Mouse (Mus musculus) embryonic facial prominence, embryonic 12.5 days (tissue): Measurements from ENCODE around the gene Mchr1. TPM values are rescaled to one million over a fixed set of nuclear protein-coding genes. Genes with fewer than 3 reads are reported as not detected.

ENCODE experiments used
- ATAC-seq: fragments of 200-750 bp; cut with Nextera tagmentation; 2 replicates; pipeline ENCODE4 v1.8.0; 2017; ENCODE audit not compliant: insufficient number of reproducible peaks, insufficient read depth, low FRiP score, low TSS enrichment
- H3K27ac ChIP-seq: fragments of 300-500 bp; sonication (generic); 2 replicates; pipeline ENCODE4 v1.5.1; 2016; ENCODE audit warnings: mild to moderate bottlenecking
- H3K27me3 ChIP-seq: fragments of 300-500 bp; sonication (generic); 2 replicates; pipeline ENCODE4 v1.6.1; 2016; ENCODE audit warnings: mild to moderate bottlenecking, moderate library complexity
- H3K36me3 ChIP-seq: fragments of 300-500 bp; sonication (generic); 2 replicates; pipeline ENCODE4 v1.6.1; 2016; ENCODE audit warnings: mild to moderate bottlenecking
- H3K4me1 ChIP-seq: fragments of 300-500 bp; sonication (generic); 2 replicates; pipeline ENCODE4 v1.6.1; 2016
- H3K4me2 ChIP-seq: fragments of 300-500 bp; sonication (generic); replicated peaks from 2 replicates; pipeline ENCODE4 v1.6.1; 2016; ENCODE audit warnings: mild to moderate bottlenecking, moderate library complexity
- H3K4me3 ChIP-seq: fragments of 300-500 bp; sonication (generic); 2 replicates; pipeline ENCODE4 v1.5.1; 2016; ENCODE audit warnings: mild to moderate bottlenecking
- H3K9ac ChIP-seq: fragments of 300-500 bp; sonication (generic); 2 replicates; pipeline ENCODE4 v1.6.1; 2016; ENCODE audit warnings: mild to moderate bottlenecking, moderate library complexity
- H3K9me3 ChIP-seq: fragments of 300-500 bp; sonication (generic); 2 replicates; pipeline ENCODE4 v1.6.1; 2016; ENCODE audit warnings: mild to moderate bottlenecking, moderate library complexity
- WGBS: fragments of 180-500 bp; shearing (Covaris S2); methylation state at CpG from one replicate; pipeline ENCODE4 v1.1.7; 2016; 5-methylcytosine and 5-hydroxymethylcytosine counted together
- polyA plus RNA-seq: library from polyadenylated mRNA; unstranded; fragments of >200 nt; fragmentation: Nextera tagmentation; extraction: Ambion mirVana; gene quantifications from 2 replicates; pipeline ENCODE4 v1.2.1, GENCODE M21; 2016

The Mchr1 gene
- polyA plus RNA-seq, 1 experiment from 2014 or later = 1.0 TPM

- peak; percentile 85 for ATAC-seq
- Histone ChIP-seq H3K4me3 (no peak overlapping the region), H3K27ac (peak overlapping the region; percentile 52; the same call in 1 of the 2 replicates)
Observed at GRCm38 (mm10) chr15:81277928-81278327, 42.6 kb downstream of the Mchr1 start.

GRCm38 (mm10) chr15:81278699-81279098, 43.4 kb downstream of the Mchr1 start:
- no peak overlapping the region for H3K9ac ChIP-seq
- 66% methylated on average over 6 of the region's 6 CpGs for WGBS
- H3K4me2 ChIP-seq = no peak overlapping the region
- no peaks in the 10 kb centered on the region for H3K27me3 ChIP-seq
- no peaks in the 10 kb centered on the region for H3K36me3 ChIP-seq
- no peak overlapping the region for H3K4me3 ChIP-seq
- H3K9me3 ChIP-seq = no peaks in the 10 kb centered on the region
- peaks cover 21% of the 10 kb centered on the region for H3K4me1 ChIP-seq
- H3K27ac ChIP-seq = no peak overlapping the region
- no peak for ATAC-seq

More at GRCm38 (mm10) chr15:81277928-81278327, 42.6 kb downstream of the Mchr1 start:
- H3K9ac ChIP-seq = no peak overlapping the region
- peak overlapping the region; percentile 17; the same call in 1 of the 2 replicates for H3K4me2 ChIP-seq
- 6% methylated on average over 11 of the region's 11 CpGs for WGBS
- H3K27me3 ChIP-seq = no peaks in the 10 kb centered on the region
- peaks cover 21% of the 10 kb centered on the region for H3K4me1 ChIP-seq
- no peaks in the 10 kb centered on the region for H3K36me3 ChIP-seq
- no peaks in the 10 kb centered on the region for H3K9me3 ChIP-seq

DNA sequence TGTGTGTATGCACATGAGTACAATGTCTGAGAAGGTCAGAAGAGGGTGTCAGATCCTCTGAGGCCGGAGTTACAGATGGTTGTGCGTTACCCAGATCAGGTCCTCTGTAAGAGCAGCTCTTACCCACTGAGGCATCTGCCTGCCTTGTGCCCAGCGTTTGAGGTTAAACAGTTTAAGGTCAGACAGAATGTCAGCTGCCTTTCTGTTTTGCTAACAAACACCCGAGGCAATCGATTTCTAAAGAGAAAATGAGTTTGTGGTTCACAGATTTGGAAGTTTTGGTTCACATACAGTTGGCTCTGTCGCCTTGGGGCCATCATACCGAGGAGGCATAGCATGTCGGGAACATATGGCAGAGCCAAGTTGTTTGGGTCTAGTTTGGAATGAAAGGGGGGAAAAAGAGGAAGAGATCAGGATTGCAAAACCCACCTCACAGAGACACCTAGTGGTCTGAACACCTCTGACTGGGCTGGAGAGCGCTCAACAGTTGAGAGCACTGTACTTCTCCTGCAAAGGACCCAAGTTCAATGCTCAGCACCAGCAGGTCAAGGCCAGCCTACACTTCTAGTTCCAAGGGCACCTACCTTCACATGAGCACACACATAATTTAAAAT, 48.9 kb downstream of the Mchr1 start:
- no peak for ATAC-seq
- WGBS = 70% methylated on average over 9 of the region's 9 CpGs
- no peaks in the 10 kb centered on the region for H3K27me3 ChIP-seq

More for the DNA sequence above, 48.9 kb downstream of the Mchr1 start:
- Histone ChIP-seq H3K4me1 (no peaks in the 10 kb centered on the region), H3K27ac (no peak overlapping the region), H3K4me3 (no peak overlapping the region), H3K36me3 (no peaks in the 10 kb centered on the region), H3K9ac (no peak overlapping the region), H3K4me2 (no peak overlapping the region), H3K9me3 (no peaks in the 10 kb centered on the region)

Other genes with a start within 250 kb of the Mchr1 start
- 23.6 and 30.4 TPM in 2 replicates for gene Mrtfa, start 44.7 kb upstream of the Mchr1 start, polyA plus RNA-seq
- gene Slc25a17, start 125.3 kb downstream of the Mchr1 start, polyA plus RNA-seq = 112 TPM in 2 replicates
- 199 and 207 TPM in 2 replicates for gene St13, start 164.6 kb downstream of the Mchr1 start, polyA plus RNA-seq
- 13.1 and 13.3 TPM in 2 replicates for gene Xpnpep3, start 164.6 kb downstream of the Mchr1 start, polyA plus RNA-seq
- gene Dnajb7, start 172.8 kb downstream of the Mchr1 start, polyA plus RNA-seq = 2.8 and 3.2 TPM in 2 replicates
- gene Rbx1, start 230.8 kb downstream of the Mchr1 start, polyA plus RNA-seq = 507 and 513 TPM in 2 replicates